Mouse (Mus musculus): ENCODE results near the gene Lcp1. TPM values are rescaled to one million over a fixed set of nuclear protein-coding genes. Genes with fewer than 3 reads are reported as not detected.

Gene Lcp1
- total RNA-seq, 2 experiments from 2014 or later: 6.0 to 8.2 TPM

DNA sequence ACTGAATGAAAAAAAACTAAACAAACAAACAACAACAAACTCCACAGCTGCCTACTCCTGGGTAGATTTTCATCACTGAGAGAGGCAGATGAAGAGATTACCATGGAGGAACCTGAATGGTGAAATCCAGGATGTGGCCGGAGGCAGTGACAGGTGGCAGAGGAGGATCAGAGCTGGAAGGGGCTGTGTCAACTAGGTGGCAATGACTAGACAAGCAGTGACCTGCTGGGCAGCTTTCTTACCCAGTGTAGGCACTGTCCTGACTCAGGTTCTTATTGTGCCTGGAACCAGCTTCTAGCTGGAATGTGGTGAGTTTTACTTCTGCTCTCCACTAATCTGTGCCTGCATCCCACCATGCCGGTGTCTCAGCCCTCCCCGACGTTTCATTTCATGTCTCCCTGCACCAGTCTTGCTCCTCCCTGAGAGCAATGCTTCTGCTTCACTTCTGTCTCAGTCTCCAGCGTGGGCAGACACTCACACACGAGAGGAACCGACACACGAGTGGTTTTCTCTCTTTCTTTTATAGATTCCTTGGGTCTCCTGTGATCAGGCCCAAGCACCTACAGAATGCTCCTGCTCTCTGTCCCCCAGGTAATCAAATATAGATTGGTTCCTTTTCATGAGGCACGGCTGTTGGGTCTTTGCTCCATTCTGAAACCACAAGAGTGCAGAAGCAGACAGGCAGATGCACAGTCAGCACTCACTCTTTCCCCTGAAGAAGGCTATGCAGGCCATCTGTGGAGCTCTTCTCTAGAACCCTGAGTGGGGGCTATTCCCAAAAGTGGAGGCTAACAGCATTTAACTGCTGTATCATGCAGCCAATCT lies 44.0 kb downstream of the Lcp1 start:
- intact Hi-C loops (cut with DNase I; ENCODE audit: low total_unique reads): no loop called here
- no peak for DNase-seq

DNA sequence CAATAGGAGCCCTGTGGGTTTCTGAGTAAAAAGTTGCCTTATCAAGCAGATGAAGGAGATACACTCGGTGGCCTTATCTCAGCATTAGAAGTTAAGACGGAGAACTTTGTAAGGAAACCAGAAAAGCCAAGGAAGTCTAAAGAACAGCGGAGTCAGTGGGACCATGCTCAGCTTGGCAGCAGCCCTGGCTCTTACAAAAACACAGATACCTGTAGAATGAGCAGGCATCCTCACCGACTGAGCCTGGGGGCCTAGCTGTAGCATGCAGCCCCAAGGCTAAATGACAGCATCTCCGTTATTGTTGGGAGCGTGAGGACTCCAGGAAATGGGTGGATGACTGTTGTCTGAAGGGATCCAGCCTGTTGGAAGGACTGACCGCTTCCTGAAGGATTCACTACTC lies 44.9 kb downstream of the Lcp1 start:
- intact Hi-C loops (cut with DNase I; ENCODE audit: low total_unique reads): no loop called here

DNA sequence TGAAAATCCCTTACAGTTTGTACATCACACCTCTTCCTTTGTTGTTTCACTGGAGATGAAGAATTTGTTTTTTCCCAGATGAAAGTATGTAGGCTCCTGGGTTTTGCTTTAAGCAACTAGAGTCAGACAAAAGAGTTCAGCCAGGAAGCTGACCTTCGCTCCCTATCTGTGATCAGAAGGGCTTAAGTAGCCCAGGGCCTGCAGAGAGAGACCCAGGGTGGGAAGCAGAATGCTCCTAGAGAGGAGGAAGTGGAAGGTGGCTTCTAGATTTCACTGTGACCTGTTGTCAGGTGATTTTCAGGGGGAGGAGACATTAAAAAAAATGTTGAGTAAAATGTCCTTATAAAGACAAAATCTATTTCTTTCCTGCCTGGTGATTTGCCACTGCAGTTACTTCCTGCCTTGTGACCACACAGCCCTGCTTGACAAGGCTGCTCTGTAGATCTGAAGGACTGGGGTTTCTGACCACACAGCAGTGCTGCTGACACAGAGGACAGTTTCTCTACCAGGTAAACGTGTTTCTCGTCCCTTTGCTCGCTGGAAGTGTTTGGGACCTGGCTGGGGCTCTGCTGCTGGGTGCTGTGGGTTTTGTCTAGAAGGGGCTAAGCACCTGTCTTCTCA lies 45.6 kb downstream of the Lcp1 start:
- intact Hi-C loops (cut with DNase I; ENCODE audit: low total_unique reads): no loop called here
- DNase-seq: no peak

More for the DNA sequence above, 44.9 kb downstream of the Lcp1 start:
- no peak for DNase-seq

DNA sequence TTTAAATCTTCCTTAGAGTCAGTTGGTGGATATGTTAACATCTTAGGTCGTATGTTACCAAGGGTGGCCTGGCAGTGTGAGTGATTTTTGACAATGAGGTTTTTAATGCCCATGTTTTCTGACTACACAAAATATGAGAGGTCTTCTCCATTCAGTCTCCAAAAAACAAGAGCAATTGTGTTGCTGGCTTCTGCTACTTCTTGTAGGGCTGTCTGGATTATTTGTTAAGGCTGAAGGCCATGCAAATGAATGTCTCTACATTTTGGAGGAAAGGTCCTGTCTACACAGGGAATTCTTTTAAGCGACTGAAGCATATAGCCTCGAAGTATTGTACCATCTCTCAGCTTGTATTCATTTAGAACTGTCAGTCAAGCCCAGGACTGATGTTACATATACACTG lies 46.5 kb downstream of the Lcp1 start:
- intact Hi-C loops (cut with DNase I; ENCODE audit: low total_unique reads): no loop called here
- no peak for DNase-seq

DNA sequence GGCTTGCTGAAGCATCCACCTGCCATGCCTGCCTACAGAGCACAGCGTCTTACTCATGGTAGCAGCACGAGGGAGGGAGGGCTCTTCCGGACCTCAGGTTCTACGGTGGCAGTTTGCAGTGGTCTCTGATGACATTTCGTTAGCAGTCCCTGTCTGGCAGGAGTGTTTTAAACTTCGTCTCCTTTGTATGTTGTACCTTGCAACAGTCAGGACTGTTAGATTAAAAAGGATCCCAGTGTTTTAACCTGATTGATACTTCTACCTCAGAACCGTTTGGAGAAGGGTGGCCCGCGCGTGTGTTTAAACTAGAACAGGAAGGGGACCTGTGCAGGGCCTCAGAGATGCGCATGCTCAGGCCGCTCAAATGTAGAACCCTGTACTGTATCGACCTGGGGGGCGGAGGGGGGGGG lies 47.5 kb downstream of the Lcp1 start:
- intact Hi-C loops (cut with DNase I; ENCODE audit: low total_unique reads): no loop called here
- no peak for DNase-seq

DNA sequence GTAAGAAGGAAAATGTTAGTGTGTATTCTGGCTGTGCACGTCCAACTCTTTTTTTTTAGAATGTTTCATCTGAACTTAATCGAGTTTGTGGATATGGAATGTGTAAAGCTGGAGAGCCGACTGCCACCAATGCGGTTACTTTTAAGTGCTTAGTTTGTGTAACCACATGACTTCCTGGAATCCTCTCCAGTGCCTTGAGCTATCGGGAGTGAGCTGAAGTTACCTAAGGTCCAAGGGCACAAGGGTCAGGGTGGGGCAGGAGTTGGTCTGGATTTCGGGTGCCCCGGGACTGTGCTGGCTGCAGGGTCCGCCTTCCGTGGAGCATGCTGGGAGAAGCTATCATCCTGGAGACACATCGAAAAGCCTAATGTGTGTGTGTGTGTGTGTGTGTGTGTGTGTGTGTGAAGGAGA lies 47.9 kb downstream of the Lcp1 start:
- DNase-seq: no peak
- intact Hi-C loops (cut with DNase I; ENCODE audit: low total_unique reads): no loop called here

DNA sequence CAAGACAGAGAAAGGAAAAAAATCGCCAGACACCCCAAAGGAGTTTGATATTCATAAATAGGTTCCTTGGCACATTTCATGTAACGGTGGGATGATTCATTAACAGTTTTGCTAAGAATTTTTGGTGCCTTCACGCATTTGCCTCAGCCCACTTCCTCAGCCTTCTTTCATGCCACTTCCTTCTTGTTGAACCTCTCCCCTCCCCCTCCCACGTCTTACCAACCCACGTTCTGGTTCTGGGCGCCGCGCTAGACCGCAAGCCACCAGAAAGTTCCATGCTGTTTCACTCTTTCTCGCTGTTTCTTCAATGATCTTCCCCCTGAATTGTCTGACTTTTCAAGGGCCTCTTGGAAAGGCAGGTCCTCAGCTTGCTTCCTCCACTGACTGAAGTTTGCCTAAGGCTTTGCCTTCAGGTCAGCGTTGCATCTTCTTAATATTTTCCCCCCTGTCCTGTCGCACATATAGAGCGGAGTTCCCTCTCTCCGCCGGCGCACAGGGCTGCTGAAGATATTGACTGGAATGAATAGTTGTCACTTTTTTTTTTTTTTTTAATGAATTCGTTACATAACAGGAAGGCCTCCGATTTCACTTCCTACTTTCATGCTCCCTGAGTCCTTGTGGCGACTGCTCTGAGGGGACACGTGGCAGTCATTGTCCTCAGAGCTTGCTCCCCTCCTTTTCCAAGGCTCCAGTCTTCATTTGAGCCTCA lies 48.5 kb downstream of the Lcp1 start:
- no peak for DNase-seq
- intact Hi-C loops (cut with DNase I; ENCODE audit: low total_unique reads): no loop called here

DNA sequence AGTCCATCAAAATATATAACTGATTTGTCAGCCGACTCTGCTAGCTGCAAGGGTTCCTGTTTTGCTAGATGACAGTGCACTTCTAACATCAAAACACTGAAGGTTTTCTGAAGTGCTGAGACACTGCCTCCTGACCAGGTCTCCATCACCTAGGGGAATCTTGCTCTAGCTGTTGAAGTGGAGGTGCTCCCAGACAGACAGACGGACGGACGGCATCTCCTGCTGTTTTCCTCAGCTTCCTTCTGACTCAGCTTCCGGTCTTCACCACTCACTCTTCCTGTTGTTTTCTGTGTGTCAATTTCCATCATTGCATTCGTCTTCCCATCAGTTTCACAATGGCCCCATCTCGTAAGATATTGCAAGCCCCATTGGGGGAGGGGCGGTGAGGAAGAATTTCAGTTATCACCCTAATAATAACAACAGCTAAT lies 49.7 kb downstream of the Lcp1 start:
- intact Hi-C loops (cut with DNase I; ENCODE audit: low total_unique reads): no loop called here
- DNase-seq: no peak

DNA sequence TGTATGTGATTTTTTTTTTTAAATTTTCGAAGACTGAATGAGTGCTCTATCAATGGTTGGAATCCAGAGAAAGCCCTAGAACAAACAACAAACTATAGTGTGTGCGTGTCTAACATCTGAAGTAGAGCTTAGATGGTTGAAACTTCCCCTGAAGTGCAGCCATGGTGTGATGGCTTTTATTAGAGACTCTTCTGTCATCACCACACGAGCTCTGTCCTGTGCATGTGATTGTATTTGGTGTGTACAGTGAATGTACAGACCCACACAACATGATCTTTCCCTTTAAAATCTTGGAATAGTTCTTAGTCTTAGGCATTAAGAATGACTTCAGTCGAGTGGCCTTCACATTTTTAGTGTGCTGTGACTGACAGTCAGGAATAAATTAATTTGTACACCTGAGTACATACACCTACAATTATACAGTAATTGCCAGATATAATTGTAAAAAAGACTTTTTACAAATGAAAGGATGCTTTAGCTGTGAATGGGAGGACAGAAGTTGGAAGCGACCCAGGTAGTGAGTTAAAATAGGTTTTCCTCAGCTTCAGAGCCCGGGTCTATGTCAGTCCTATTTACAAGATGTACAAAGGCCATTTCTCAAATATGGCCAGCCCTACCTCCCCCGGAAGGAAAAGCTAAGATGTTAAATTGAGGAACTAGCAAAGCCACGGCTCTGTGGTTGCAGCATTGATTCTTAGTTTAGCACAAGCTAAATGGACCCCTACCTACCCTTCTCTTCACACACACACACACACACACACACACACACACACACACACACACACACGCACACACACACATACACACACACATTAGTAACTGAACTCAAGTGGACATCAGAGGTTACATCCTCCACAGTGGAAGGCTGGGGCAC lies 50.4 kb downstream of the Lcp1 start:
- intact Hi-C loops (cut with DNase I; ENCODE audit: low total_unique reads): no loop called here

DNA sequence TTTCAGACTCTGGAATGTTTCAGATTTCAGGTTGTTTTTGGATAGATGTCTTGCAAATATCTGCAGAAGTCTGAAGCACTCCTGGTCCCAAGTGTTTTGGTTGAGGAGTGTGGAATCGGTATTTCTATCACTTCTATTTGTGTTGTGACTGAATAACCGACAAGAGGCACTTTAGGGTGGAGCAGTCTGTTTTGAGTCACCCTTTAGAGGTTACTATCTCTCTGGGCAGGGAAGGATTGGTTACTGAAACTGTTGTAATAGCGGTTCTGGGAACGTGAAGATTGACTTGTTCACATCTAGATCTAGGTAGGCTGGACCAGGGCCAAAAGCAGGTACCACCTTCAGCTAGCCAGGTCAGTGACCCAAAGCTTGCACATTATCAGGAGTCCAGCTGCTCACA lies 51.5 kb downstream of the Lcp1 start:
- no peak for DNase-seq
- intact Hi-C loops (cut with DNase I; ENCODE audit: low total_unique reads): no loop called here

More for the DNA sequence above, 50.4 kb downstream of the Lcp1 start:
- DNase-seq: no peak

DNA sequence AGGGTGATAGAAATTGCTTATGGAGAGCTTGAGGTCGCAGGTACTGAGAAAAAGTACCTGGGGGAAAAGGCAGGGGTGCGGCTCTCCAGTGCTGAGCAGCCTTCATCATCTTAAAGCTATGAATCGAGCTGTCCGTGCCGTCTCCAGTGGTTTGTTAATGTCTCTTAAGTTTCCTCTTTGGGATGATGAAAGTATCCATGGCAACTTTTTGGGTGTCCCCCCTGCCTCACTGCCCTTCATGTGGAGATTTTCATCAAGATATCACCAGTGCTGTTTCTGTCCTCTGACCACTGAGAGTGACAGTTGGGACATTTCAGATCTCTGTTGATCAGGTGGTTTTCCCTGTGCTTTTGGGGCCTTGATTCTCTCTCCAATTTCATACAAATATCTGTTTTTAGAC lies 51.9 kb downstream of the Lcp1 start:
- intact Hi-C loops (cut with DNase I; ENCODE audit: low total_unique reads): no loop called here

DNA sequence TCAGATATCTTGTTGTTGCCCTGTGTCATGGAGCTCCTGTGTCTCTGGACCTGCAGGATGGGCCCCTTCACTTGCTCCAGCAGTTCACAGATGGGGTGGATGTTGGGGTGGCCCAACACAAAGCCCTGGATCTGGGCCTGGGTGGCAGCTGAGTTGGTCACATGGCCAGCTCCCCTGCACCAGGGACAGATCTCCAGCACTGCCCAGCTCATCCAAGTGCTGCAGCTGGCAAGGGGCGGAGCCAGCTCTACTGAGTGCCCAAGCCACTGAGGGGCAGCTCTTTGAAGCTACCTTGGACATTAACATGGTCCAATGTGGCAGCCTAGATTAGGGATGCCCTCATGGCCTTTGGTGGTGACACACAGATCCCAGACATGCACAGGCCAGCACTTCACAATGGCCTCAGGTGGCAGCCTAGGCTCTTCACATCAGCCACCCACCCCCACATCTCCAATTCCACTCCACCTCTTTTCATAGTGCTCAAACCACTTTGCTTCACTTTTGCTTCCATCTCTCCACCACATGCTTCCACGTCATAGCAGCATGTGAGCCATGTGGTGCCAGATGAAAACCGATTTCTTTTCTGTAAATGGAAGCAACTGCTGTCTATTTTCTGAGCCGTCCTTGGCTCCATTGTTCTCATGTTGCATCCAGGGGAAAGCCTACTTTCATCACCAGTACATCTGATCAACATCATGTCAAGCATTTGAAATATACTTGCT lies 53.3 kb downstream of the Lcp1 start:
- intact Hi-C loops (cut with DNase I; ENCODE audit: low total_unique reads): no loop called here
- DNase-seq: no peak

More for the DNA sequence above, 51.9 kb downstream of the Lcp1 start:
- no peak for DNase-seq

DNA sequence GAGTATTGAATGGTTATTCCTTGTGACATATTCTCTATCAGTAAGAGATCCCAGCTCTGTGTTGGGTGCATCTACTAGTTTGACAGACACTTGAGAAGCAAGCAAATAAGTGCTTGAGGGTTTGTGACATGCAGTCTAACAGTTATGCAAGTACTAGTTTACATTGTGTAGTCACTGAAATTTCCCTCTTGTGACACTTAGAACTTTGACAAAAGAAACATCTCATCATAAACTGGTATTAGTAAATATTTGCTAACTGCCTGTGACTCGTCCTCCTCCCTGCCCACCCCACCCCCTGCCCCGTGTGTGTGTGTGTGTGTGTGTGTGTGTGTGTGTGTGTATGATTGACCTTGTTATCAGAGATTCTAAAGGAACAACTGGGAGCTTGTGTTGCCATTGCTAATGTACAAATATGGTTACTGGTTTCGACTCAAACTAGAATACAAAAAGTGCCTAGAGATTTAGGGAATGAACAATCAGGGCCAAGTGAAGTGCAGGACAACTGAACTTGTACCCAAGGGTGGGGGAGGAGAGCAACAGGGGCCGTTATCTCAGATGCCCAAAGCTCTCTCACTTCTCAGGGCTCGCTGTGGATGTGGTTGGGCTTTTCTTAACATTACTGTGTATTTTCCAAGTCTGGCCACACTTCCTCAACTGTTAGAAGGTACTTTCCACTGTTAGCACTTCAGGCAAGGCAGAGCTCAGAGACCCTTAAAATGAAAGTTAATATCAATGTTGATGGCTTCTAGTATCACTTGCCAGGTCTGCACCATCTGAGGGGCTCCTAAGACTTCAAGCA lies 55.1 kb downstream of the Lcp1 start:
- intact Hi-C loops (cut with DNase I; ENCODE audit: low total_unique reads): no loop called here
- DNase-seq: no peak

DNA sequence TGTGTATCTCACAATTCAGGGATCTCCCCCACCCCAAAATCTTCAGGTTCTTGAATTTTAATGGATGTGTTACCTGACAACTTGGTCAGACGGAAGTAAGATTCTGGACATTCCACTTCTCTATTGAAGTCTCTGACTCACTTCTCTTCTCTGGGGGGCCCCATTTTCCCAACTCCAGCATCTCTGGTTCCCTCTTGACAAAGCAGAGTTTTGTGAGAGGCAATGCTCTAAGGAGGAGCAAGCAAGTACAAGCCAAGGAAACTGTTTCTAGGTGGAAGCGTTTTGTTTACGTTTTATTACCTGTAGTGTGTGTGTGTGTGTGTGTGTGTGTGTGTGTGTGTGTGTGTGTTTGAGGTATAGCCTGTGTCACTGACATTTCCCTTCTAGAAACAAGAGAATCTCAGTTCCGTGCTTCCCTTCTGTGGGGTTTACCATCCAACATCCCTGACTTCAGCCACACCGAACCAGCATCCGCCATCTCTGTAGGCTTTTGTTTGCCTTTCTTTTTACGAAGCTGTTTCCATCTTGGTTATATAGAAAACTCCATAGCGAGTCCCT lies 56.0 kb downstream of the Lcp1 start:
- intact Hi-C loops (cut with DNase I; ENCODE audit: low total_unique reads): no loop called here
- DNase-seq: no peak

DNA sequence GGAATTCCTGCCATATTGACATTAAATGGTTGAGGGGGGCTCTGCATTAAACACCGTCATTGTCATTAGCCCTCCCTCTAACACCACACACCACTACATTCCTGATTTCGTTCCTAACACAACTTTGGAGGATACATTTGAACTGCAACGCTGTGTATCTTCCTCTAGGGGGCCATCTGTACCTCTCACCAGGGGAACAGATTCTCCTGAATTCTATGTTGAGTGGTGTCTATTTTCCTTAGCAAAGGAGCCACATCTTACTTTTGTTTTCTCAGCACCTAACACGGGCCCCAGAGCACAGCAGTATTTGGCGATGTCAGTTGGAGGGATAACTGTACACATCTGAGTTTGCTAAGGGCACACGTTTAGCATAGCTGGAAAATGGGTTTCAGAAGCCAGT lies 57.6 kb downstream of the Lcp1 start:
- intact Hi-C loops (cut with DNase I; ENCODE audit: low total_unique reads): no loop called here
- DNase-seq: no peak

DNA sequence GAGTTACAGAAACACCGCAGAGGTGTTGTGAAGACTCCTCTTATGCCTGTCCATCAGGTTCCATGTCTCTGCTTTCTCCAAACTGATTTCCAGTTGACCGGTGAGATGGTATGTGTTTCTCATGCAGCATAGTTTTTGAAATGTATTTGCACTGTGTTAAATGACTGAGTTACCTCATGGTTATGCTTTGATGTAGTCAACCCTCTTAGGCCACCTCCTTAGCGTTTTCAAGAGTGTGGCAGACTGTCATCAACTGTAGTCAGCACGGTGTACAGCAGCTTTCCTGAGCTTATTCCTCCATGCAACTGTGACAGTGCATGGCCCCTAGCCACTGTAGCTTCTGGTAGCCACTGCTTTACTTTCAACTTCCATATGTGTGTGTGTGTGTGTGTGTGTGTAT lies 58.1 kb downstream of the Lcp1 start:
- DNase-seq: no peak
- intact Hi-C loops (cut with DNase I; ENCODE audit: low total_unique reads): no loop called here

DNA sequence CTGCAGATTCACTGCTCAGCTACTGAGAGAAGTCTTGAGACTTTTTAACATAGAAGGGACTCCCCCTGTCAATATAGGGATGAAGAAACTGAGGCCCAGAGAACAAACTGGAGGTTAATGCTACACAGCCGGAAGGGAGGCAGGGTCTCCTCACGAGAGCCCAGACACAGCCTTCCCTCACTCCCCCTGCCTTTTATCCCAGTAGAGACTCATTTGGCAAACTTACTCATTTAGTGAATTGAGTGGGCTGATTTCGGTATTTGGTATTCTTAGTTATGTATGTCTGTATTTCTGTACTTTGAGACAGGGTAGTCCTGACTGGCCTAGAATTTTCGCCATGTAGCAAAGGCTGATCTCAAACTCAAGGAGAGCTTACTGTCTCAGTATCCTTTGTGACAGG lies 59.8 kb downstream of the Lcp1 start:
- intact Hi-C loops (cut with DNase I; ENCODE audit: low total_unique reads): no loop called here
- DNase-seq: no peak

DNA sequence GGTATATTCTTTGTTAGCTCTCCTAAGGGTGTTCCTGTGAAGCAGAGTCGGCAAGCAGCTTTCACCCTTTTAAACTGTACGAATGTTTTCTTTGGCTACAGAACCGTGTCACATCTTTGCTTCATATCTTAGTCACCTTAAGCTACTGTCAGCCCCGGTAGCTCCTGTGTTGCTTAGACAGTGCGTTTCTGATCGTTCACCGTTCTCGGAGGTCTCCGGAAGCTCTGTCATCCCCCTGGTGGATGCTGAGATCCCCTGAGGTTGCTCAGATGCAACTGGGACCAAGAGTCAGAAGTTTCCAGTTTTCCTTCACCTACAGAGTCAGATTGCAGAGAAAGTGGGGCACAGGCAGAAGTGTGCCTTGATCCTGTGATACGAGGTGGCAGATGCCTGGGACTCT lies 61.5 kb downstream of the Lcp1 start:
- intact Hi-C loops (cut with DNase I; ENCODE audit: low total_unique reads): no loop called here

More for the DNA sequence above, 61.5 kb downstream of the Lcp1 start:
- no peak for DNase-seq
